Mouse (Mus musculus): ENCODE results near the gene Eif4a1.

DNA sequence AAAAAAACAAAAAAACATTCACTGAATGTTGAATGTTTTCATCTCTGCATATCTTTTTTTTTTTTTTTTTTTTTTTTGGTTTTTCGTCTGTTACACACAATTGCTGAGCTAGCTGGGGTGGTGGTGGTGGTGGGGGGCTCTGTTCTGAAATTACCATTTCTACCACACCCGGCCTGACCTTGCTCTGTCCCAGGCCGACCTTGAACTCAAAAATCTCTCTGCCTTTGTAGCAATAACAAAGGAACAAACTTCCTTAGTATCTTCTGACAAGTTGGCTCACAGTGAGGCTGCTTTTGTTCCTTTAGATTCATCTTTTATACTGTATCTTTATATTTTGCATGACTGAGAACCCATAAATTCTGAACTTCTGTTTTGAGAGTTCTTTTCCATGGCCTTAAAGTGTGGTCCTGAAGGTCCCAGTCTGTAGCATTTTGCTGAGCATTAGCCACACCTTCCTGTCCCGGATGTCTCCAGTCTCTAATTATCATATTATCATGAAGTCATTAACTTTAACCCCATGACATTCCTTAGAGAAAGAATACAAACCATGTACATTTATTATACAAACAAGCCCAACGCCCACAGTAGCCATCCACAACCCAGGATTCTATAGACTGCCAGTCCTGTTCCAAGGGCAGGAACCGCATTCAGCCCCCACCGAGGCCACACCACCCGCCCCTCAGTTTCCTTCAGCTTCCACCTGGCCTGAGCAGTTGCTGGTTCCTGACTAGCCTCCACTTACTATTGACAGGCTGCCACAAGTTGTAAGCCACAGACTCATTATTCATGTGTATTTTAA lies 31.8 kb upstream of the Eif4a1 start:
- TF ChIP-seq CTCF (IDR thresholded peaks at IDR 0.05; ENCODE audit: low read depth) (no peak), EP300 (IDR thresholded peaks at IDR 0.05; ENCODE audit: low read depth) (no peak)
